Mouse (Mus musculus) lung, adult 2 months (tissue): ENCODE measurements around the gene Glyr1. TPM values are rescaled to one million over a fixed set of nuclear protein-coding genes. Genes with fewer than 3 reads are reported as not detected.

Experiments
- DNase-seq: peaks from one replicate; pipeline ENCODE4 v3.0.0; 2022
- H3K4me1 ChIP-seq: fragments of 200-500 bp; 2 replicates; pipeline ENCODE4 v1.6.1; 2011; ENCODE audit warnings: low read length; ENCODE audit not compliant: control insufficient read depth, insufficient read depth
- H3K4me3 ChIP-seq: fragments of 200-500 bp; replicated peaks from 2 replicates; pipeline ENCODE3; 2011; ENCODE audit warnings: low read depth, mild to moderate bottlenecking, control low read depth, low read length; ENCODE audit errors: extremely low read depth
- CTCF ChIP-seq: fragments of 200-500 bp; IDR thresholded peaks from 2 replicates; pipeline ENCODE4 v1.5.1; 2011; ENCODE audit warnings: mild to moderate bottlenecking, low read length, control low read depth; ENCODE audit not compliant: insufficient read depth
- POLR2A ChIP-seq: fragments of 200-500 bp; IDR thresholded peaks from 2 replicates; pipeline ENCODE4 v1.6.1; 2011; ENCODE audit warnings: low read depth, mild to moderate bottlenecking, control low read depth, low read length, borderline replicate concordance; ENCODE audit errors: extremely low read depth
- WGBS: fragments of 180-500 bp; shearing (Covaris S2); methylation state at CpG from one replicate; pipeline ENCODE4 v1.1.7; 2018; 5-methylcytosine and 5-hydroxymethylcytosine counted together
- polyA plus RNA-seq: library from polyadenylated mRNA; depleted of rRNA; stranded (reverse); fragments of >200 nt; gene quantifications from 2 replicates; pipeline ENCODE4 v1.2.3, GENCODE M21; 2012; rRNA removed

Gene Glyr1
- polyA plus RNA-seq: 46.8 and 60.1 TPM in 2 replicates

- TF ChIP-seq CTCF (no peak), POLR2A (peak; percentile 71)
- under 1% methylated on average over 56 of the region's 56 CpGs for WGBS
- Histone ChIP-seq H3K4me1 (peaks cover 19% of the 10 kb centered on the region), H3K4me3 (peak within 1 kb of the TSS; percentile 97)
- peak; percentile 98 for DNase-seq
These were observed at the start of gene Glyr1, which contains the start of gene Ubn1 for GRCm38 (mm10) chr16:5049774-5050234. TSS of gene Glyr1 (minus strand) at chr16:5049863. TSS of gene Ubn1 (plus strand) at chr16:5050057.

GRCm38 (mm10) chr16:5096504-5096903, 46.8 kb upstream of the Glyr1 start:
- TF ChIP-seq CTCF (no peak), POLR2A (no peak)
- Histone ChIP-seq H3K4me3 (no peak overlapping the region), H3K4me1 (no peaks in the 10 kb centered on the region)
- WGBS: 88% methylated on average over 8 of the region's 8 CpGs
- DNase-seq: no peak

- DNase-seq: no peak
- 51% methylated on average over 5 of the region's 5 CpGs for WGBS
These were observed 43.6 kb upstream of the Glyr1 start for GRCm38 (mm10) chr16:5093285-5093684.

GRCm38 (mm10) chr16:5089021-5089420, 39.4 kb upstream of the Glyr1 start:
- H3K4me1 ChIP-seq: no peaks in the 10 kb centered on the region
- H3K4me3 ChIP-seq: no peak overlapping the region
- no peak for DNase-seq
- 64% methylated on average over 10 of the region's 10 CpGs for WGBS
- TF ChIP-seq CTCF (no peak), POLR2A (no peak)

More at GRCm38 (mm10) chr16:5093285-5093684, 43.6 kb upstream of the Glyr1 start:
- TF ChIP-seq POLR2A: no peak
- no peak for TF ChIP-seq CTCF
- no peaks in the 10 kb centered on the region for H3K4me1 ChIP-seq
- no peak overlapping the region for H3K4me3 ChIP-seq

- TF ChIP-seq CTCF (no peak), POLR2A (no peak)
- DNase-seq: no peak
- Histone ChIP-seq H3K4me1 (no peaks in the 10 kb centered on the region), H3K4me3 (no peak overlapping the region)
- 96% methylated on average over 2 of the region's 2 CpGs for whole genome bisulfite sequencing
These were observed 36.5 kb upstream of the Glyr1 start for GRCm38 (mm10) chr16:5086179-5086578.

- 79% methylated on average over 4 of the region's 4 CpGs for WGBS
- no peak for TF ChIP-seq CTCF
- no peak for TF ChIP-seq POLR2A
- H3K4me1 ChIP-seq: no peaks in the 10 kb centered on the region
- DNase-seq: no peak
- no peak overlapping the region for H3K4me3 ChIP-seq
These were observed 35.5 kb upstream of the Glyr1 start for GRCm38 (mm10) chr16:5085196-5085595.

GRCm38 (mm10) chr16:5074341-5074740, 24.7 kb upstream of the Glyr1 start:
- no peak for DNase-seq
- H3K4me1 ChIP-seq: no peaks in the 10 kb centered on the region
- no peak overlapping the region for H3K4me3 ChIP-seq
- 83% methylated on average over 5 of the region's 5 CpGs for WGBS
- TF ChIP-seq CTCF (no peak), POLR2A (no peak)

GRCm38 (mm10) chr16:5071974-5072373, 22.3 kb upstream of the Glyr1 start:
- TF ChIP-seq POLR2A: no peak
- TF ChIP-seq CTCF: no peak
- DNase-seq: no peak
- WGBS: 84% methylated on average over 7 of the region's 7 CpGs
- H3K4me3 ChIP-seq: no peak overlapping the region
- peaks cover 2% of the 10 kb centered on the region for H3K4me1 ChIP-seq

- Histone ChIP-seq H3K4me3 (no peak overlapping the region), H3K4me1 (peaks cover 2% of the 10 kb centered on the region)
- DNase-seq: no peak
- TF ChIP-seq POLR2A (no peak), CTCF (no peak)
- 66% methylated on average over 3 of the region's 3 CpGs for WGBS
These were observed 20.7 kb upstream of the Glyr1 start for GRCm38 (mm10) chr16:5070321-5070720.

- H3K4me1 ChIP-seq: peaks cover 2% of the 10 kb centered on the region
- no peak for DNase-seq
- TF ChIP-seq CTCF (no peak), POLR2A (no peak)
- no peak overlapping the region for H3K4me3 ChIP-seq
- 87% methylated on average over 4 of the region's 4 CpGs for WGBS
These were observed 13.8 kb upstream of the Glyr1 start for GRCm38 (mm10) chr16:5063472-5063871.
